In the genomic region with DNA sequence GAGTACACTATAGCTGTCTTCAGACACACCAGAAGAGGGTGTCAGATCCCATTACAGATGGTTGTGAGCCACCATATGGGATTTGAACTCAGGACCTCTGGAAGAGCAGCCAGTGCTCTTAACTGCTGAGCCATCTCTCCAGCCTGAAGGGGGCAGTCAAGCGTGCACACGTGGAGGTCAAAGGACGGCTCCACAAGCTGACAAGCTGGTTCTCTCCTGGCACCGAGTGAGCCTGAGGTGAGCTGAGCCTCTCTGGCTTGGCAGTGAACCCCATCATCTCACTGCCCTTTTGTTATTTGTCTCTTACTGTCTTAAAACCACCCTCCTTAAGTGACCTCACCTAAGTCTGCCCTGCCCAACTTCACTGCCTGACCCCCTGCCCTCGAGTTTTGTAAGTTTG, we compare ENCODE assay signal across 15 mouse cellular contexts. TPM values are rescaled to one million over a fixed set of nuclear protein-coding genes. Genes with fewer than 3 reads are reported as not detected.
DNase-seq lines count a peak whose midpoint lies in the region; ATAC-seq and TF ChIP-seq lines count a peak whose summit lies in the region.
"Had no signal": no experiment of that assay in that cellular context is flagged by ENCODE, and none has a peak within 500 bp of the region (broad histone marks: within the 10 kb centered on the region; RNA-seq: fewer than 3 reads in every experiment).

No protein-coding gene starts in this region.

- TF ChIP-seq CTCF in liver, postnatal 0 days (IDR thresholded peaks at IDR 0.05; ENCODE audit: low read depth): peak; percentile 39
- 0 out of 4 replicates have a peak, but pooled peaks of 1 of the 2 experiments have one; percentile 38 for TF ChIP-seq CTCF in CH12.LX (conservative IDR thresholded peaks at IDR 0.05 in 1 of 2, IDR thresholded peaks at IDR 0.05 in 1 of 2; ENCODE audit: low read depth in 2 of 2, low read length in 2 of 2)
- TF ChIP-seq CTCF in kidney, postnatal 0 days (IDR thresholded peaks at IDR 0.05; ENCODE audit: low read depth): peak; percentile 20; the same call in 1 of the 2 replicates

- no peak for ATAC-seq in liver, postnatal 0 days
- no peak for ATAC-seq in kidney, postnatal 0 days (replicated peaks; ENCODE audit: low FRiP score, low read depth)
- no peak for ATAC-seq in heart, embryonic 12.5 days (ENCODE audit: insufficient number of reproducible peaks, low FRiP score)

- WGBS in liver, postnatal 0 days (ENCODE audit: insufficient replicate concordance): 44% methylated on average over 5 of the region's 5 CpGs
- WGBS in kidney, postnatal 0 days: 42% methylated on average over 5 of the region's 5 CpGs
- 48% methylated on average over 5 of the region's 5 CpGs for WGBS in heart, embryonic 12.5 days

- no peak for TF ChIP-seq RAD21 in CH12.LX (IDR thresholded peaks at IDR 0.05; ENCODE audit: low read depth, low read length)

- H3K27me3 ChIP-seq in liver, postnatal 0 days (ENCODE audit: insufficient read depth, low read length): no peaks in the 10 kb centered on the region
- no peaks in the 10 kb centered on the region for H3K27me3 ChIP-seq in CH12.LX (replicated peaks)
- H3K27me3 ChIP-seq in kidney, postnatal 0 days (ENCODE audit: insufficient read depth, low read length): no peaks in the 10 kb centered on the region
- H3K27me3 ChIP-seq in heart, embryonic 12.5 days (replicated peaks): no peaks in the 10 kb centered on the region
- H3K27me3 ChIP-seq: midbrain, embryonic 12.5 days had no signal

- peaks cover 27% of the 10 kb centered on the region for H3K36me3 ChIP-seq in liver, postnatal 0 days (replicated peaks; ENCODE audit: insufficient read depth, low read length)
- peaks cover 32 to 35% of the 10 kb centered on the region in 2 experiments for H3K36me3 ChIP-seq in CH12.LX (replicated peaks in 1 of 2; ENCODE audit: control insufficient read depth in 1 of 2, insufficient read depth in 1 of 2, low read length in 1 of 2)
- peaks cover 28% of the 10 kb centered on the region for H3K36me3 ChIP-seq in kidney, postnatal 0 days (ENCODE audit: insufficient read depth, low read length)
- H3K36me3 ChIP-seq in heart, embryonic 12.5 days: peaks cover 29% of the 10 kb centered on the region

- H3K4me3 ChIP-seq in liver, postnatal 0 days (ENCODE audit: low read depth, low read length): no peak overlapping the region
- no peak overlapping the region for H3K4me3 ChIP-seq in CH12.LX (replicated peaks in 1 of 3; ENCODE audit: low read depth in 2 of 3, low read length in 2 of 3, poor library complexity in 1 of 3)
- H3K4me3 ChIP-seq in kidney, postnatal 0 days (replicated peaks; ENCODE audit: low read depth, low read length): no peak overlapping the region
- H3K4me3 ChIP-seq in heart, embryonic 12.5 days: no peak overlapping the region
- H3K4me3 ChIP-seq: midbrain, embryonic 12.5 days had no signal

- TF ChIP-seq EP300 in liver, postnatal 0 days (IDR thresholded peaks at IDR 0.05; ENCODE audit: low read depth): no peak
- no peak for TF ChIP-seq EP300 in CH12.LX (IDR thresholded peaks at IDR 0.05; ENCODE audit: low read length)

- H3K4me2 ChIP-seq in liver, postnatal 0 days (ENCODE audit: low read depth, low read length): no peak overlapping the region
- no peak overlapping the region for H3K4me2 ChIP-seq in CH12.LX (ENCODE audit: insufficient read depth, low read depth, poor library complexity, severe bottlenecking)
- H3K4me2 ChIP-seq in kidney, postnatal 0 days (ENCODE audit: low read length): no peak overlapping the region
- no peak overlapping the region for H3K4me2 ChIP-seq in heart, embryonic 12.5 days

- H3K9me3 ChIP-seq in liver, postnatal 0 days (ENCODE audit: low read length): no peaks in the 10 kb centered on the region
- H3K9me3 ChIP-seq in CH12.LX (replicated peaks; ENCODE audit: low read length): no peaks in the 10 kb centered on the region
- no peaks in the 10 kb centered on the region for H3K9me3 ChIP-seq in kidney, postnatal 0 days (replicated peaks; ENCODE audit: low read length)
- no peaks in the 10 kb centered on the region for H3K9me3 ChIP-seq in heart, embryonic 12.5 days (replicated peaks)
- H3K9me3 ChIP-seq: midbrain, embryonic 12.5 days had no signal

- dilution Hi-C loops in CH12.LX (cut with MboI; ENCODE audit: extremely low pct_ligation_motif_present, extremely low pct_unique_long_range_greater_than_20kb, low sequenced_read_pairs): no loop called here

- no peak for TF ChIP-seq POLR2A in CH12.LX (IDR thresholded peaks at IDR 0.05; ENCODE audit: low read depth, low read length)

- H3K27ac ChIP-seq in liver, postnatal 0 days (ENCODE audit: low read depth): no peak overlapping the region
- H3K27ac ChIP-seq in CH12.LX (ENCODE audit: insufficient read depth, low read depth): no peak overlapping the region
- no peak overlapping the region for H3K27ac ChIP-seq in kidney, postnatal 0 days
- no peak overlapping the region for H3K27ac ChIP-seq in heart, embryonic 12.5 days (ENCODE audit: poor library complexity, severe bottlenecking)

- peak; percentile 40 for DNase-seq in embryo, embryonic 10 days (ENCODE audit: low spot score)
- DNase-seq in embryo, embryonic 9.5 days (ENCODE audit: extremely low spot score): no peak
- DNase-seq in liver, postnatal 0 days: no peak
- DNase-seq in liver (no peak), CH12.LX (ENCODE audit: extremely low read depth) (no peak)
- DNase-seq in kidney, postnatal 0 days (ENCODE audit: low spot score): no peak
- DNase-seq in frontal cortex, postnatal 36 days (ENCODE audit: low spot score in 2 of 2): no peak

- H3K79me2 ChIP-seq in CH12.LX (replicated peaks; ENCODE audit: control insufficient read depth, extremely low read depth, insufficient read depth, poor library complexity, severe bottlenecking): peaks cover 21% of the 10 kb centered on the region

- H3K4me1 ChIP-seq in liver, postnatal 0 days (ENCODE audit: insufficient read depth): peaks cover 16% of the 10 kb centered on the region; the same call in 1 of the 2 replicates
- H3K4me1 ChIP-seq in CH12.LX (ENCODE audit: control insufficient read depth in 1 of 2, insufficient read depth in 2 of 2): peaks cover 8 to 28% of the 10 kb centered on the region in 2 experiments
- H3K4me1 ChIP-seq in kidney, postnatal 0 days (replicated peaks; ENCODE audit: insufficient read depth, low read length): no peaks in the 10 kb centered on the region
- peaks cover 19% of the 10 kb centered on the region for H3K4me1 ChIP-seq in heart, embryonic 12.5 days (replicated peaks)

- in situ Hi-C loops in CH12.LX (cut with MboI; ENCODE audit: low pct_ligation_motif_present, low pct_unique_long_range_greater_than_20kb, low sequenced_read_pairs): no loop called here

- no peak overlapping the region for H3K9ac ChIP-seq in liver, postnatal 0 days (replicated peaks)
- no peak overlapping the region for H3K9ac ChIP-seq in CH12.LX (ENCODE audit: insufficient read depth, low read depth)
- H3K9ac ChIP-seq in kidney, postnatal 0 days (ENCODE audit: low read depth, low read length): no peak overlapping the region
- H3K9ac ChIP-seq in heart, embryonic 12.5 days: no peak overlapping the region
- H3K9ac ChIP-seq: midbrain, embryonic 12.5 days had no signal

TF ChIP-seq in CH12.LX, 34 proteins besides CTCF, POLR2A, EP300 and RAD21:
- no peak for TF ChIP-seq UBTF (IDR thresholded peaks at IDR 0.05; ENCODE audit: low read depth, low read length)
- TF ChIP-seq ELF1 (IDR thresholded peaks at IDR 0.05; ENCODE audit: low read depth, low read length): no peak
- TF ChIP-seq MAFK (IDR thresholded peaks at IDR 0.05; ENCODE audit: insufficient replicate concordance, low read length): no peak
- TF ChIP-seq MYC (IDR thresholded peaks at IDR 0.05; ENCODE audit: low read depth, low read length): peak; percentile 55; the same call in 1 of the 2 replicates
- TF ChIP-seq TCF12 (IDR thresholded peaks at IDR 0.05; ENCODE audit: low read depth, low read length): no peak
- no peak for TF ChIP-seq TBP (conservative IDR thresholded peaks at IDR 0.05; ENCODE audit: low read depth, low read length)
- no peak for TF ChIP-seq RCOR1 (conservative IDR thresholded peaks at IDR 0.05; ENCODE audit: low read depth, low read length)

RNA-seq across cellular contexts. Expression of a gene that starts 4.2 kb away (rescaled TPM):
- 17.9 and 20.2 TPM in 2 replicates for polyA plus RNA-seq in liver, postnatal 0 days (2015; fragmentation: Nextera tagmentation; extraction: Ambion mirVana)
- total RNA-seq in CH12.LX (2012; rRNA removed) (69.2 and 81.9 TPM in 2 replicates), CH12.LX (2014; rRNA removed) (44.6 and 54.4 TPM in 2 replicates)
- 58.3 and 64.5 TPM in 2 replicates for polyA plus RNA-seq in CH12.LX (2012; ENCODE audit: insufficient read length, low read depth)
- polyA plus RNA-seq in kidney, postnatal 0 days (2015; fragmentation: Nextera tagmentation; extraction: Ambion mirVana): 69.5 and 70.2 TPM in 2 replicates
- 106 and 110 TPM in 2 replicates for polyA plus RNA-seq in heart, embryonic 12.5 days (2016; fragmentation: Nextera tagmentation; extraction: Ambion mirVana)

RNA-seq across cellular contexts. Expression of a gene that starts 7.6 kb away (rescaled TPM):
- polyA plus RNA-seq in liver, postnatal 0 days (2015; fragmentation: Nextera tagmentation; extraction: Ambion mirVana): not detected in 2 replicates
- total RNA-seq in CH12.LX (2012; rRNA removed): not detected in 2 replicates
- total RNA-seq in CH12.LX (2014; rRNA removed): not detected in 2 replicates
- polyA plus RNA-seq in CH12.LX (2012; ENCODE audit: insufficient read length, low read depth): 30.3 and 54.1 TPM in 2 replicates
- polyA plus RNA-seq in kidney, postnatal 0 days (2015; fragmentation: Nextera tagmentation; extraction: Ambion mirVana): not detected in 2 replicates
- not detected in 2 replicates for polyA plus RNA-seq in heart, embryonic 12.5 days (2016; fragmentation: Nextera tagmentation; extraction: Ambion mirVana)
- total RNA-seq: hematopoietic stem cell, adult 5-6 weeks had no signal
- polyA plus RNA-seq: C2C12; forebrain, embryonic 11.5 days; gonadal fat pad, adult 2 months; liver, embryonic 16.5 days; midbrain, embryonic 12.5 days; spleen, adult 2 months had no signal

RNA-seq across cellular contexts. Expression of a gene that starts 9.0 kb away (rescaled TPM):
- 523 and 535 TPM in 2 replicates for polyA plus RNA-seq in liver, postnatal 0 days (2015; fragmentation: Nextera tagmentation; extraction: Ambion mirVana)
- total RNA-seq in CH12.LX (2012; rRNA removed) (3,372 and 3,437 TPM in 2 replicates), CH12.LX (2014; rRNA removed) (2,694 and 3,351 TPM in 2 replicates)
- 2,297 and 2,522 TPM in 2 replicates for polyA plus RNA-seq in CH12.LX (2012; ENCODE audit: insufficient read length, low read depth)
- 1,042 and 1,140 TPM in 2 replicates for polyA plus RNA-seq in kidney, postnatal 0 days (2015; fragmentation: Nextera tagmentation; extraction: Ambion mirVana)
- polyA plus RNA-seq in heart, embryonic 12.5 days (2016; fragmentation: Nextera tagmentation; extraction: Ambion mirVana): 611 and 625 TPM in 2 replicates

RNA-seq across cellular contexts. Expression of a gene that starts 27.9 kb away (rescaled TPM):
- polyA plus RNA-seq in liver, postnatal 0 days (2015; fragmentation: Nextera tagmentation; extraction: Ambion mirVana): 0.27 and 0.29 TPM in 2 replicates
- total RNA-seq in CH12.LX (2012; rRNA removed) (11.4 and 13.2 TPM in 2 replicates), CH12.LX (2014; rRNA removed) (1.9 and 2.3 TPM in 2 replicates)
- 14.0 and 15.9 TPM in 2 replicates for polyA plus RNA-seq in CH12.LX (2012; ENCODE audit: insufficient read length, low read depth)
- polyA plus RNA-seq in kidney, postnatal 0 days (2015; fragmentation: Nextera tagmentation; extraction: Ambion mirVana): 1.6 and 1.7 TPM in 2 replicates
- 1.4 and 1.7 TPM in 2 replicates for polyA plus RNA-seq in heart, embryonic 12.5 days (2016; fragmentation: Nextera tagmentation; extraction: Ambion mirVana)
- total RNA-seq: hematopoietic stem cell, adult 5-6 weeks had no signal
- polyA plus RNA-seq: C2C12 had no signal

Comparison
In these comparisons a context has a peak if more than half of its experiments do, and no peak if none do; other contexts are left out.
1. RNA of a gene that starts 7.6 kb away (polyA plus RNA-seq): 30.3 to 54.1 TPM in CH12.LX; not detected in liver, postnatal 0 days, not detected in kidney, postnatal 0 days and not detected in heart, embryonic 12.5 days; every median in the first group is over 10 times any median in the second.